Mouse (Mus musculus): ENCODE results near the gene Pik3r6.

- TF ChIP-seq CTCF (IDR thresholded peaks at IDR 0.05; ENCODE audit: low read depth) (no peak), EP300 (IDR thresholded peaks at IDR 0.05; ENCODE audit: low read depth) (no peak)
Observed at GRCm38 (mm10) chr11:68497081-68497480, 5.7 kb upstream of the Pik3r6 start.
